Mouse (Mus musculus) kidney, embryonic 16.5 days (tissue): ENCODE results near the gene Samm50. TPM values are rescaled to one million over a fixed set of nuclear protein-coding genes. Genes with fewer than 3 reads are reported as not detected.

Experiments used
- ATAC-seq: fragments of 200-750 bp; cut with Nextera tagmentation; 2 replicates; pipeline ENCODE4 v1.8.0; 2017; ENCODE audit warnings: moderate TSS enrichment; ENCODE audit not compliant: low FRiP score, low TSS enrichment
- H3K27ac ChIP-seq: fragments of 300-500 bp; sonication (generic); 2 replicates; pipeline ENCODE4 v1.5.1; 2014; ENCODE audit warnings: low read length
- H3K27me3 ChIP-seq: fragments of 300-500 bp; sonication (generic); 2 replicates; pipeline ENCODE4 v1.6.1; 2014; ENCODE audit warnings: low read length, control low read depth, mixed read lengths; ENCODE audit not compliant: insufficient read depth
- H3K36me3 ChIP-seq: fragments of 300-500 bp; sonication (generic); 2 replicates; pipeline ENCODE4 v1.6.1; 2014; ENCODE audit warnings: low read length, control low read depth, mixed read lengths; ENCODE audit not compliant: insufficient read depth
- H3K4me1 ChIP-seq: fragments of 300-500 bp; sonication (generic); 2 replicates; pipeline ENCODE4 v1.6.1; 2014; ENCODE audit warnings: low read length, control low read depth, mixed read lengths; ENCODE audit not compliant: insufficient read depth
- H3K4me2 ChIP-seq: fragments of 300-500 bp; sonication (generic); replicated peaks from 2 replicates; pipeline ENCODE4 v1.6.1; 2014; ENCODE audit warnings: low read depth, low read length
- H3K4me3 ChIP-seq: fragments of 300-500 bp; sonication (generic); 2 replicates; pipeline ENCODE4 v1.5.1; 2014; ENCODE audit warnings: mild to moderate bottlenecking, low read length
- H3K9ac ChIP-seq: fragments of 300-500 bp; sonication (generic); replicated peaks from 2 replicates; pipeline ENCODE4 v1.6.1; 2014; ENCODE audit warnings: low read length
- H3K9me3 ChIP-seq: fragments of 300-500 bp; sonication (generic); 2 replicates; pipeline ENCODE4 v1.6.1; 2016; ENCODE audit warnings: low read length, control low read depth
- WGBS: fragments of 180-500 bp; shearing (Covaris S2); extraction: QIAGEN DNeasy Blood & Tissue Kit; methylation state at CpG from one replicate; pipeline ENCODE4 v1.1.7; 2014; 5-methylcytosine and 5-hydroxymethylcytosine counted together
- polyA plus RNA-seq: library from polyadenylated mRNA; unstranded; fragments of >200 nt; fragmentation: Nextera tagmentation; extraction: Ambion mirVana; gene quantifications from 2 replicates; pipeline ENCODE4 v1.2.1, GENCODE M21; 2015

Samm50 gene
- polyA plus RNA-seq, 1 experiment from 2014 or later = 143 TPM

DNA sequence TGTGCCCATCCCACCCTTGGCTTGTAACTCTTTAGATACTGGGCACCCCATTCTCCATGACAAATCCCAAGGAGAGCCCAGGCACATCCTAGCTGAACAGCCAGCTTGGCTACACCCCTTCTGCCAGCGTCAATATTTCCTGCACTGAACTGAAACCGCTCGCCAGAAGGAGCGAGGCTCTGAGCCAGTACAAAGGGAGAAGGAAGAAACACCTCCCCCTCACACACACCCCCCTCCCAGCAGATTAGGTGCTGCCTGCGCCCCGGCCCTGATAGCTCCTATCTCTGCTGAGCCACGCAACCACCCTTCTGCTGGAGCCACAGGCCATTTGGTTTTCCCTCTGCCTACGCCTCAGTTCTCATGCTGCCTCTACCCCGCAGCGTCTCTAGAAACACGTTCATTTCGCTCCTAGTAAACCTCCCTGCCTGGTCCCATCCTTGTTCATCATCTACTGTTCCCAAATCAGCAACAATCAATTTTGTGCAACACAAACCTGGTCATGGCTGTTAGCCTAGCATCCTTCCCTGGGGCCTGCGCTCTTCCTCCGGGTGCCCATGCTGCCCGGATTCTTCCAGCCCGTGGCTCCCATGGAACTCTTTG, 39.2 kb downstream of the Samm50 start:
- ATAC-seq = 0 out of 2 replicates have a peak, but pooled peaks have one; percentile 28

DNA sequence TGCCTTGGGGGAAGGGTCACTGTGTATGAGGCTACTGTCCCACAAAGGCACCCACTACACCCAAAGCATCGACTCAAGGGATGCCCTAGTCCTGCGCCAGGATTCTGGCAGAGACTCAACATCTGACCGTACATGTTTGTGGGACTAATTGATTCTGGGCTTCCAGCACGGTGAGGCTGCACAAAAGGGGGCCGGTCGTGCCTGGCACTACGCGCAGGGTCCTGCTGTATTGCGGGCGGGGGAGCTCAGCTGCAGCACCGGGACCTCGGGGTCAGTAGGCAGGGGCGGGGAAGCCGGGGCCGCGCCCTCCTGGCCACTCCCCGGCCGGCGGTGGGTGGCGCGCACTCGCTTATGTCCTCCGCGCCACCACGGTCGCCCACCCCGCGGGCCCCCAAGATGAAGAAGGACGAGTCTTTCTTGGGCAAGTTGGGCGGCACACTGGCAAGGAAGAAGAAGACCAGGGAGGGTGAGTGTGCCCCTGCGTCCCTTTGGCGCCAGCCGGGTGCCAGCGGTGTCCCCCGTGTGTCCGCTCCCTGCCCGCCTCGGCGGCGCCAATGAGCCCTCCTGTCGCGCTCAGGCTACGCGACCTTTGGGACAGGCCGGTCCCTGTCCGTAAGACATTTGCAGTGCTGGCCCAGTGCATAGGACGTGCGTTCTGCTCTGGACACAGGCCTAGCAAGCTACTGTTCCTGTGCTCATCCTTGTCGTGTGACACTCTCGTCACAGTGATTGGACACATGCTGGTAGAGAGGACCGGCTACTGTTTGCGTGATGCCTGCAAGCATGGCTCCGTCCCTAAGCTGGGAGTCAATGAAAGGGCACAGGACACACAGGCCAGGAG, 39.9 kb downstream of the Samm50 start, which contains the start of gene Parvb:
Gene Parvb, plus strand, starts transcription at position 323 of the 841 bp plus-strand sequence.
- Histone ChIP-seq H3K4me1 (peaks cover 13% of the 10 kb centered on the region), H3K9ac (peak within 1 kb of the TSS; percentile 55), H3K27me3 (peaks cover 6% of the 10 kb centered on the region), H3K4me2 (peak within 1 kb of the TSS; percentile 82), H3K9me3 (no peaks in the 10 kb centered on the region), H3K27ac (peak within 1 kb of the TSS; percentile 54), H3K4me3 (peak within 1 kb of the TSS; percentile 55), H3K36me3 (no peaks in the 10 kb centered on the region)
- under 1% methylated on average over 53 of the region's 53 CpGs for WGBS
- ATAC-seq = peak; percentile 74

More for the DNA sequence above, 39.2 kb downstream of the Samm50 start:
- peak overlapping the region; percentile 55 for H3K9ac ChIP-seq
- H3K27ac ChIP-seq = peak overlapping the region; percentile 54
- H3K4me3 ChIP-seq = peak overlapping the region; percentile 55
- H3K27me3 ChIP-seq = peaks cover 6% of the 10 kb centered on the region
- WGBS = 5% methylated on average over 16 of the region's 16 CpGs
- peaks cover 13% of the 10 kb centered on the region for H3K4me1 ChIP-seq
- H3K4me2 ChIP-seq = peak overlapping the region; percentile 82
- no peaks in the 10 kb centered on the region for H3K36me3 ChIP-seq
- H3K9me3 ChIP-seq = no peaks in the 10 kb centered on the region

DNA sequence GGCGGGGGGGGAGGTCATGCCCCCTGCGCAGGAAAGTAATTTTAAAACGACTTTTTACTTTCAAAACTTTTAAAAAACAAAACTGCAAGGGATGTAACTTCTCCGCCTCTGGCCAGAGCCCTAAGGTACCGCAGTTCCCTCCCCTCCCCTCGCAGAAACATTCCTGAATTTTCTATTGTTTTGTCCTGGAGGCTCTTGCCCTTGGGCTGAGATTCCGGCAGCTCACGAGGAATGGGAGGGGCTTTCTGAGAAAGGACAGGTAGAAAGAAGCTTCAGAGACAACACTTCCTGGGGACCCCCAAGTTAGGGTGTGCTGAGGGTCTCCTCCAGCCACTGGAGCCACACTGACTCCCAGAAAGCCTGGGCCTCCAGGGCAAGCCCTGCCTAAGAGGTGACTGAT, 40.6 kb downstream of the Samm50 start:
- Histone ChIP-seq H3K4me3 (peak overlapping the region; percentile 55), H3K9me3 (no peaks in the 10 kb centered on the region), H3K4me2 (peak overlapping the region; percentile 82), H3K9ac (peak overlapping the region; percentile 55; the same call in 1 of the 2 replicates), H3K27me3 (peaks cover 6% of the 10 kb centered on the region), H3K27ac (no peak overlapping the region), H3K36me3 (no peaks in the 10 kb centered on the region), H3K4me1 (peaks cover 16% of the 10 kb centered on the region)
- no peak for ATAC-seq
- 24% methylated on average over 8 of the region's 8 CpGs for WGBS

DNA sequence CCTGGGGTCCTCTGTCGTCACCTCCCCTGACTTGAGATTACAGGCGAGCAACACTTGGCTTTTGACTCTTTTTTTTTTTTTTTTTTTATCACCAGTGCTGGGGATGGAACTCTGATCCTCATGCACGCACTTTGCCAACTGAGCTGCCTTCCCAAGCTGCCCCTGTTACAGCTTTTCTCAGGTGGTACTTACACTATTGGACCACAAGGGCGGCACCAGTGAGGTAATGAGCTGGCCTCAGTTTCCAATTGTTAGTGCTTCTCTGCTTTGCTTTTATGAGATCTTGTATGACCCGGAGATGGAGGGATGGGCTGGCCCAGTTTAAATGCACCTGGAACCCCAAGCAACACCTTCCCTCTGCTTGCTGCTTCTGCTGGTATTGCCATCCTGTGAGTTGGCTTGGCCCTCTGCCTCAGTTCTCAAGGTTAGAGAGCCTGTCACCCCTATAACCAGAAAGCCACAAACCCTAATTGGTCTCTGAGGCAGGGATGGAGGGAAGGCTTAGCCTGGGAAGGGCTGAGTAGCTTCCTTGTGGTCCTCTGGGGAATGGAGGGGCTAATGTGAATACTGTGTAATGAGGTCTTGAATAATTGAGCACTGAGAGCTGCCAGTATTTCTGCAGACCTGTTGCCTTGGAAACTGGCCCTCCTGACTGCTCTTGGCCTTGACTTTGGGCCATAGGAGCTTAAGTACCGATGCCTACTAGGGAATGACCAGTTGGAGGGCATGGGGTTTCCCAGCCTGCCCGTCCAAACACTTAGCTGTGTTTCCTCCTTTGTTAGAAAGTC, 42.9 kb downstream of the Samm50 start:
- Histone ChIP-seq H3K9ac (no peak overlapping the region), H3K9me3 (no peaks in the 10 kb centered on the region), H3K27me3 (peaks cover 4% of the 10 kb centered on the region), H3K36me3 (no peaks in the 10 kb centered on the region), H3K27ac (peak overlapping the region; percentile 34; the same call in 1 of the 2 replicates), H3K4me2 (no peak overlapping the region), H3K4me1 (peaks cover 35% of the 10 kb centered on the region), H3K4me3 (no peak overlapping the region)
- 83% methylated on average over 7 of the region's 7 CpGs for WGBS
- ATAC-seq = no peak

DNA sequence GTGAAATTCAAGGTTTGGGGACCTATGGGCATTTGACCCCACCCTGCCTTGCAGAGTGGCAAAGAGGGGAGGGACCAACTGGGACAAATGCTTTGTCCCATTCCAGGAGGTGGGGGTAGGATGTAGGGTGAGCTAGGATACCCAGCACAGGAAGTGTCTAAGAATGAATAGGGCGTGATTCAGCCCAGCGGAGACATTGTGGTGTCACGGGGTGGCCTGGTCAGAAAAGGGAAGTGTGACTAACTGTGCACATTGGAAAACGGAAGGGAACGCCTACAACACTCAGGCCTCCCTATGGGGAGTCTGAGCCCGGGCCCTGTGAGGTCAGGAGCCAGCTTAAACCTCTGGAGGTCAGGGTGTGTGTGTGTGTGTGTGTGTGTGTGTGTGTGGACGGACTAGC, 43.6 kb downstream of the Samm50 start:
- peaks cover 34% of the 10 kb centered on the region for H3K4me1 ChIP-seq
- H3K36me3 ChIP-seq = no peaks in the 10 kb centered on the region
- 0 out of 2 replicates have a peak, but pooled peaks cover 3% of the 10 kb centered on the region for H3K27me3 ChIP-seq
- H3K27ac ChIP-seq = peak overlapping the region; percentile 34; the same call in 1 of the 2 replicates
- H3K4me2 ChIP-seq = no peak overlapping the region
- WGBS = 86% methylated on average over 7 of the region's 7 CpGs
- no peak overlapping the region for H3K9ac ChIP-seq
- ATAC-seq = 0 out of 2 replicates have a peak, but pooled peaks have one; percentile 14
- no peak overlapping the region for H3K4me3 ChIP-seq
- H3K9me3 ChIP-seq = 0 out of 2 replicates have a peak, but pooled peaks cover 3% of the 10 kb centered on the region

DNA sequence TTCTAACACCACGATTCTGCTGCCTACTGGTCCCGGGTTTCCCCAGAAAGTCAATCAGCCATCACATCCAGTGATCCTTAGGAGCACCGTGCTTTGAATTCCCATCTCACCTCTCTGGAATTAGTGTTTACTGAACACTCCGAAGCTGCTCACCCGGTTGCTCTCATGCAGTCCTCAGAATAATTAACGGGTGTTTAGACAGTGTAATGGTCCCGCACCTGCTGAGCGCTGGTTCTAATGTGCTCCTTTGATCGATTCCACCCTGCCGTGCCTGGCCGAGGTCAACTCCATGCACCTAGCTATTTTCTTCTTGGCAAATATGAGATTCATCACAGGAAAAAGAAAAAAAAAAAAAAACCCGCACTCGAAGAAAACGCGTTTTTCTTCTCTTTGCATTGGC, 46.5 kb downstream of the Samm50 start:
- H3K9me3 ChIP-seq = 0 out of 2 replicates have a peak, but pooled peaks cover 3% of the 10 kb centered on the region
- no peak overlapping the region for H3K27ac ChIP-seq
- no peak for ATAC-seq
- H3K27me3 ChIP-seq = 0 out of 2 replicates have a peak, but pooled peaks cover 3% of the 10 kb centered on the region
- no peaks in the 10 kb centered on the region for H3K36me3 ChIP-seq
- H3K4me3 ChIP-seq = no peak overlapping the region
- H3K9ac ChIP-seq = no peak overlapping the region
- WGBS = 18% methylated on average over 15 of the region's 15 CpGs
- H3K4me2 ChIP-seq = peak overlapping the region; percentile 23; the same call in 1 of the 2 replicates
- H3K4me1 ChIP-seq = peaks cover 22% of the 10 kb centered on the region

DNA sequence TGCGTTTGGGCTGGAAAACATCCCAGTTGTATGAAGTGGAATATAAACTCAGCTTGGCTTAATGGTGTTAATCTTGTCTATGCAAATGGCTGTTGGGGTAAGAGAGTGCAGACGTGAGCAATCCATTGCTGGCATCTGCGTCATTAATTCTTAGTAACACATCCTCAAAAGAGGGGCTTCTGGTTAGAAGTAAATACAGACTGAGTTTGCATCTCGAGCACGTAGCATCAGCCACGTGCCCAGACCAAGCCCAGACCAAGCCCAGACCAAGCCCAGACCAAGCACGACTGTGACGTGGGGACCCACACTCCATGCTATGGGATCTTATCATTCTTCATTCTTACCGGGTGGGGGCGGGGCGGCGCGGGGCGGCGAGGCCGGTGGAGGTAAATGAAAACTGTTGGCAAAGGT, 47.0 kb downstream of the Samm50 start:
- Histone ChIP-seq H3K4me2 (peak overlapping the region; percentile 23; the same call in 1 of the 2 replicates), H3K9ac (no peak overlapping the region), H3K27ac (no peak overlapping the region), H3K36me3 (no peaks in the 10 kb centered on the region), H3K9me3 (0 out of 2 replicates have a peak, but pooled peaks cover 3% of the 10 kb centered on the region), H3K4me1 (peaks cover 22% of the 10 kb centered on the region), H3K27me3 (0 out of 2 replicates have a peak, but pooled peaks cover 3% of the 10 kb centered on the region), H3K4me3 (no peak overlapping the region; the same call in 1 of the 2 replicates)
- 14% methylated on average over 16 of the region's 16 CpGs for WGBS
- no peak for ATAC-seq

DNA sequence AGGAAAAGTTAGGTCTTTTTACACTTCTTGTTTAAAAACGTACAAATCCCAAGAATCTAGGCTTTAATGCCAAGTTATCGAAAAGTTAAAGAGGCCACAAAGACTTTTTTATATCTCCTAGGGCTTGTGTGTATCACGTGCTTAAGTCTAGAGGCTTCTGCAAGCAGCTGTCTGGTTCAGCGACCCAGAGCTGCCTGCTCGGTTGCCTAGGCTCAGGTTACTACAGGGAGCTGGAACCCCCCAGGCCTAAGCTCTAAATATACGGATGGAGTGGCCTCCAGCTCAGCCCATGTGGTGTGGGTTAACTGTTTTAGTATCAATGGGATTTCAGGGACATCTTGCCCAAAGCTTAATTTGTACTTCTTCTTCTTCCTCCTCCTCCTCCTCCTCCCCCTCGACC, 49.5 kb downstream of the Samm50 start:
- peaks cover 22% of the 10 kb centered on the region for H3K4me1 ChIP-seq
- no peak overlapping the region for H3K27ac ChIP-seq
- H3K36me3 ChIP-seq = no peaks in the 10 kb centered on the region
- no peak overlapping the region for H3K4me3 ChIP-seq
- H3K4me2 ChIP-seq = no peak overlapping the region
- 0 out of 2 replicates have a peak, but pooled peaks have one; percentile 64 for ATAC-seq
- 0 out of 2 replicates have a peak, but pooled peaks cover 3% of the 10 kb centered on the region for H3K9me3 ChIP-seq
- 26% methylated on average over 7 of the region's 7 CpGs for WGBS
- no peak overlapping the region for H3K9ac ChIP-seq
- H3K27me3 ChIP-seq = 0 out of 2 replicates have a peak, but pooled peaks cover 3% of the 10 kb centered on the region

DNA sequence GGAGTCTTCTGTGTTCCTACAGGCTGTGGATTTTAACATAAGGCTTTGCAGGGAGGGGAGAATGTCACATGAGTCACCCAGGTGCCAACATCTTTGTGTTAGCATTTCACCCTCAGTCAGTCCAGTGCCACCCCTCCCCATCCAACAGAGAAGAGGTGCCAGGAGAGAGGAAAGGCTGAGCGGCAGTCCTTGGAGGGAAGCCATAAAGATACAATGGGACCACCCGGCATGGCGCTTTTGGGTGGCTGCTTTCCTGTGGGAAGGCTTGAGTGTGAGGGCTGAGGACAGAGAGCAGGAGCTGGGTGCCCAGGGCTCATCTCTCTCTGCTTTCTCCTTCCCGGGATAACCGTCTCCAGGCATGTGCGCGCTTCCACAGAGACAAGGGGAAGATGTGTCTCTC, 53.1 kb downstream of the Samm50 start:
- Histone ChIP-seq H3K4me3 (no peak overlapping the region), H3K27ac (no peak overlapping the region), H3K9ac (no peak overlapping the region), H3K36me3 (no peaks in the 10 kb centered on the region), H3K27me3 (no peaks in the 10 kb centered on the region), H3K9me3 (peaks cover 10% of the 10 kb centered on the region), H3K4me1 (no peaks in the 10 kb centered on the region), H3K4me2 (no peak overlapping the region)
- ATAC-seq = no peak
- 72% methylated on average over 7 of the region's 7 CpGs for WGBS
